Mouse (Mus musculus) hematopoietic multipotent progenitor cell, adult 10-12 weeks (in vitro differentiated cells): ENCODE measurements around the gene Sell. TPM values are rescaled to one million over a fixed set of nuclear protein-coding genes. Genes with fewer than 3 reads are reported as not detected.

Experiments
- polyA plus RNA-seq: library from polyadenylated mRNA; stranded (reverse); fragments of >175 nt; gene quantifications from 2 replicates; pipeline ENCODE4 v1.2.3, GENCODE M21; 2012; ENCODE audit warnings: low replicate concordance

The Sell gene
- polyA plus RNA-seq, result 42.7 and 130 TPM in 2 replicates

DNA sequence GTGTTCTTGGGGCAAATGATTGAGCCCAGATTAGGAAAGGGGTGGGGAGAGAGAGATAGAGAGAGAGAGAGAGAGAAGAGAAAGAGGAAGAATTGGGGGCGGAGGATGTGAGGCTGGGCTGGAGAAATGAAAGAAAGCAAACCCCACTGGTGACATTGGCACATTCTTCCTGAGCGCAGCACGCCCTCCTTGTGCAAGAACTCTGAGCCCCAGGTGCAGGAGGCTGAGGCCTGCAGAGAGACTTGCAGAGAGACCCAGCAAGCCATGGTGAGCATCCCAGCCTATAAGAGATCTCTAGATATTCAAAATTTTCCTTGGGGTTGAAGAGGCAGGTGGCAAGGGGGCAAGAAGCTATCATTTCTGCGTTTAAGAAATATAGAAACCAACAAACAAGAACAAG lies at the start of gene Sell:
TSS of gene Sell (plus strand) at position 58 of the 400 bp plus-strand sequence.

DNA sequence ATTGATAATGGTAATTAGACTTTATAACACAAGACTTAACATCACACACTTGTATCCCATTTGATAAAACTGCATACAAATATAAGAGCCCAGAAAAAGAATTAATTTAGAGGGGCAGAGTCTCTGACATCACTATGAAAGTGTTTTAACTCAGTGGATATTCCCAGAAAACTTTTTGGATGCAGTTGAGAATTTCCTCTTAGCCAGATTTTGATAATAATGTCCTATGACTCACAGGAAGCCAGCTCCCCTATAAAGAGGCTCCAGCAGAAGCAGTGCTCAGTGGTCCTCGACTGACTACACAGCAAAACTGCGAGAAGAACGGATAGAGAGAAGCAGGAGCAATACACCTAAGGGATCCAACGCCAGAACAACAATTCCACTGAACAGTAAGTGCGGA lies 13.8 kb upstream of the Sell start, which contains the start of gene Sele:
TSS of gene Sele (plus strand) at position 301 of the 400 bp plus-strand sequence.

DNA sequence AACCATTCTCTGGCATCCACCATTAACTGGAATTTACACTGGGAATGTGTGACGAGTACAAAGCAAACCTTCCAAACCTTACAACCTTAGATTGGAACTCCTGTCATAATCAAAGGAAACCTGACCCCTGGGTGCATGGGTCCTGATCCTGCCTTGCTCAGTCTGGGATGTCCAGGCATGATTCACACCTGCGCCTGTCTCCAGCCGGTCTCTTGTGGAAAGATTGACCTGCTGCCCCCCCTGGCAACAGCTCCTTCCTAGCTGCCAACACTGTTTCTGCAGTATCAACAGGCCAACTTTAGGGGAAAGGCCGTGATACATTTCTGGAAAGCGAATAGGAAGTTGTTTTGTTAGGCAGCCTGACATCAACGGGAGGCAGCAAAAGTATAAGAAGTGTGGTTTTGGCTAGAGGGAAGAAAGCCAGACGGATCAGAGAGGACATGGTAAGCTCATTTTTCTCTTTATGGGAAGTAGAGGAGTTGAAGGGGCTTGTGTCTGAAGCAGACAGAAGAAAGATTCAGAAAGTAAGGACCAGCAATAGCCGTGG lies 53.2 kb downstream of the Sell start, which contains the start of gene Selp:
TSS of gene Selp (plus strand) at position 318 of the 547 bp plus-strand sequence.

Other genes with a start within 250 kb of the Sell start
- 6.8 and 8.1 TPM in 2 replicates for gene Scyl3, start 132.9 kb upstream of the Sell start, polyA plus RNA-seq
- 0.55 and 1.1 TPM in 2 replicates for gene BC055324, start 67.2 kb upstream of the Sell start, polyA plus RNA-seq
- 0.25 and 0.61 TPM in 2 replicates for gene Mettl18, start 67.1 kb upstream of the Sell start, polyA plus RNA-seq
- 0.03 TPM in 1 of 2 replicates, not detected in the other for gene Sele, start 13.7 kb upstream of the Sell start, polyA plus RNA-seq
- 0.59 and 0.88 TPM in 2 replicates for gene Selp, start 53.3 kb downstream of the Sell start, polyA plus RNA-seq
- 0.75 and 0.79 TPM in 2 replicates for gene F5, start 89.9 kb downstream of the Sell start, polyA plus RNA-seq
- gene Slc19a2, start 187.1 kb downstream of the Sell start, polyA plus RNA-seq, result 4.8 and 7.8 TPM in 2 replicates
- gene Ccdc181, start 213.6 kb downstream of the Sell start, polyA plus RNA-seq, result 1.2 and 3.5 TPM in 2 replicates
- gene Nme7, start 242.1 kb downstream of the Sell start, polyA plus RNA-seq, result 0.77 and 1.4 TPM in 2 replicates
- 0.74 and 2.0 TPM in 2 replicates for gene Blzf1, start 245.5 kb downstream of the Sell start, polyA plus RNA-seq